Mouse (Mus musculus) lung, postnatal 0 days (tissue): Measurements from ENCODE around the gene Rec114. TPM values are rescaled to one million over a fixed set of nuclear protein-coding genes. Genes with fewer than 3 reads are reported as not detected.

Source experiments
- ATAC-seq: fragments of 200-750 bp; cut with Nextera tagmentation; 2 replicates; pipeline ENCODE4 v1.8.0; 2017; ENCODE audit warnings: moderate library complexity
- DNase-seq: peaks from one replicate; pipeline ENCODE4 v3.0.0-alpha.2; 2016; ENCODE audit warnings: low spot score
- H3K27ac ChIP-seq: fragments of 300-500 bp; sonication (generic); 2 replicates; pipeline ENCODE4 v1.5.1; 2014; ENCODE audit warnings: antibody characterized with exemption, mild to moderate bottlenecking, low read length, mixed read lengths
- H3K27me3 ChIP-seq: fragments of 300-500 bp; sonication (generic); replicated peaks from 2 replicates; pipeline ENCODE4 v1.6.1; 2014; ENCODE audit warnings: low read length, mixed read lengths; ENCODE audit not compliant: insufficient read depth
- H3K36me3 ChIP-seq: fragments of 300-500 bp; sonication (generic); 2 replicates; pipeline ENCODE4 v1.6.1; 2014; ENCODE audit warnings: low read length, mixed read lengths; ENCODE audit not compliant: insufficient read depth
- H3K4me1 ChIP-seq: fragments of 300-500 bp; sonication (generic); 2 replicates; pipeline ENCODE4 v1.6.1; 2014; ENCODE audit warnings: antibody characterized with exemption, low read depth, low read length, mixed read lengths; ENCODE audit not compliant: insufficient read depth
- H3K4me2 ChIP-seq: fragments of 300-500 bp; sonication (generic); replicated peaks from 2 replicates; pipeline ENCODE4 v1.6.1; 2014; ENCODE audit warnings: low read depth, mild to moderate bottlenecking, low read length, moderate library complexity, mixed read lengths
- H3K4me3 ChIP-seq: fragments of 300-500 bp; sonication (generic); 2 replicates; pipeline ENCODE4 v1.5.1; 2014; ENCODE audit warnings: low read depth, low read length
- H3K9ac ChIP-seq: fragments of 300-500 bp; sonication (generic); replicated peaks from 2 replicates; pipeline ENCODE4 v1.6.1; 2014; ENCODE audit warnings: low read depth, mild to moderate bottlenecking
- H3K9me3 ChIP-seq: fragments of 300-500 bp; sonication (generic); 2 replicates; pipeline ENCODE4 v1.6.1; 2016; ENCODE audit warnings: low read length, mixed read lengths
- CTCF ChIP-seq: IDR thresholded peaks from 2 replicates; pipeline ENCODE4 v1.5.1; 2016; ENCODE audit warnings: antibody characterized with exemption, mild to moderate bottlenecking
- EP300 ChIP-seq: IDR thresholded peaks from 2 replicates; pipeline ENCODE4 v1.6.1; 2016; ENCODE audit warnings: antibody characterized with exemption, mild to moderate bottlenecking, control low read depth
- WGBS: fragments of 180-500 bp; shearing (Covaris S2); extraction: QIAGEN DNeasy Blood & Tissue Kit; methylation state at CpG from one replicate; pipeline ENCODE4 v1.1.7; 2014; 5-methylcytosine and 5-hydroxymethylcytosine counted together
- polyA plus RNA-seq: library from polyadenylated mRNA; unstranded; fragments of >200 nt; fragmentation: Nextera tagmentation; extraction: Ambion mirVana; gene quantifications from 2 replicates; pipeline ENCODE4 v1.2.1, GENCODE M21; 2015

The Rec114 gene
- polyA plus RNA-seq, 1 experiment from 2014 or later = 5.0 TPM

GRCm38 (mm10) chr9:58648406-58649264 lies 95.1 kb downstream of the Rec114 start:
- peaks cover 4% of the 10 kb centered on the region; the same call in 1 of the 2 replicates for H3K36me3 ChIP-seq
- WGBS = 84% methylated on average over 6 of the region's 6 CpGs

DNA sequence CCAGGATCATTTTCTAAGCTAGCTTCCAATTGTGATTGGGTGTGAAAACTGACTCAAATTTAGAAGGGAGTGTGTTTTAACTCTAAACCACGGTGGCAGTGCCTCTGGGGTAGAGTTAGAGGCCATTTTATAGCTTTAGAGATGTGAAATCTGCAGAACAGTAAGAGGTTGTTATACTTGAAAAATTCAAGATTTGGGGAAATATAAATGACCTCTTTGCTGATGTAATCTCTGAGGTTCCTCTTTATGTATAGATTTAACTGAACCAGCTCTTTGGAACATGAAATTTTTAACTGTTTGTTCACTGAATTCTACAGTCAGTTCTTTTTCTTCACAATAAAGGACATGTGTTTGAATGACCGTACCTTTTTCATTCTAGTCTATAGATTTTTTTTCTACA lies 113.3 kb downstream of the Rec114 start:
- 64% methylated on average over 2 of the region's 2 CpGs for WGBS
- Histone ChIP-seq H3K4me1 (no peaks in the 10 kb centered on the region), H3K9ac (no peak overlapping the region), H3K27ac (no peak overlapping the region), H3K9me3 (no peaks in the 10 kb centered on the region), H3K4me2 (no peak overlapping the region), H3K27me3 (no peaks in the 10 kb centered on the region), H3K36me3 (0 out of 2 replicates have a peak, but pooled peaks cover 4% of the 10 kb centered on the region), H3K4me3 (no peak overlapping the region)
- ATAC-seq (no peak), DNase-seq (no peak)
- TF ChIP-seq CTCF (no peak), EP300 (no peak)

More at GRCm38 (mm10) chr9:58648406-58649264, 95.1 kb downstream of the Rec114 start:
- DNase-seq (no peak), ATAC-seq (no peak)
- H3K27me3 ChIP-seq = no peaks in the 10 kb centered on the region
- H3K9ac ChIP-seq = no peak overlapping the region
- no peaks in the 10 kb centered on the region for H3K4me1 ChIP-seq
- H3K27ac ChIP-seq = no peak overlapping the region
- H3K4me2 ChIP-seq = no peak overlapping the region
- H3K4me3 ChIP-seq = no peak overlapping the region
- no peaks in the 10 kb centered on the region for H3K9me3 ChIP-seq
- TF ChIP-seq CTCF (no peak), EP300 (no peak)

DNA sequence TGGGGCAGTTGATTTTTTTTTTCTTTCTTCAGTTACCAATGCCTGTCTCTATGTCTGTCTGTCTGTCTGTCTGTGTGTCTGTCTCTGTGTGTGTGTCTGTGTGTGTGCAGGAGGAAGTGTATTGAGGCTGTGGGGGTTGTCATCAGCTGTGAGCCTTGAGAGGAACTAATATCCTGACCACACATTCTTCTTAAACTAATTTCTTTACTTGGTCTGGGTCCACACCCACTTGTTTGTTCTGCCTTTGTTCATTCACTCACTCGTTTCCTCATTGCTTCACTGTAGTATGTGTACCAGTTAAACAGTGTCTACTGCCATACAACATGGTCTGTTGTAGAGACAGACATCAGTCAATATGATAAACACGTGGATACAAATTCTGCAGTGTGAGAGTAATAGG lies 116.6 kb downstream of the Rec114 start:
- Histone ChIP-seq H3K27ac (no peak overlapping the region), H3K9me3 (no peaks in the 10 kb centered on the region), H3K9ac (no peak overlapping the region), H3K27me3 (no peaks in the 10 kb centered on the region), H3K4me1 (no peaks in the 10 kb centered on the region), H3K36me3 (0 out of 2 replicates have a peak, but pooled peaks cover 4% of the 10 kb centered on the region), H3K4me2 (no peak overlapping the region), H3K4me3 (no peak overlapping the region)
- TF ChIP-seq EP300 (no peak), CTCF (no peak)
- peak; percentile 61 for DNase-seq
- 37% methylated on average over 2 of the region's 2 CpGs for WGBS
- ATAC-seq = peak; percentile 21; the same call in 1 of the 2 replicates

DNA sequence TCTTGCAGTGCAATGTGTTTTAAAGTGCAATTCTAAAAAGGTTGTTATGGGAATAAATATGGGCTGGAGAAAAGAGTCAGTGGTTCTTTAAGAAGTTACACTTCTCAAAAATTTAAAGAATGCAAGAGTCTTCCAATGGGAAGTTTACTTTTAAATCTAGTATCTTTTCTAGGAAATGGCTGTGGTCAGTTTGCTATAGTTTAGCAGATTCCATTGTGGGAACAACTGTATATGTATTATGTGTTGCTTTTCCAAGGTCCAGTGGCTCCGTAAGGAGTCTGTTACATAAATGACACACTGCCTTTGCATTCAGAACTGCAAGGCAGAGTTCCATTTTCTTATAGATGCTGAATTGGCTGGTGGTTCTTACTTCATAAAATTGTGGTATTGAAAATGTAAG lies 120.8 kb downstream of the Rec114 start:
- Histone ChIP-seq H3K27me3 (no peaks in the 10 kb centered on the region), H3K9me3 (no peaks in the 10 kb centered on the region), H3K36me3 (no peaks in the 10 kb centered on the region), H3K9ac (no peak overlapping the region), H3K4me3 (no peak overlapping the region), H3K4me2 (no peak overlapping the region), H3K27ac (peak overlapping the region; percentile 6; the same call in 1 of the 2 replicates), H3K4me1 (no peaks in the 10 kb centered on the region)
- TF ChIP-seq CTCF (no peak), EP300 (no peak)
- WGBS = 44% methylated on average over 1 of the region's 1 CpGs
- ATAC-seq = no peak
- peak; percentile 25 for DNase-seq

DNA sequence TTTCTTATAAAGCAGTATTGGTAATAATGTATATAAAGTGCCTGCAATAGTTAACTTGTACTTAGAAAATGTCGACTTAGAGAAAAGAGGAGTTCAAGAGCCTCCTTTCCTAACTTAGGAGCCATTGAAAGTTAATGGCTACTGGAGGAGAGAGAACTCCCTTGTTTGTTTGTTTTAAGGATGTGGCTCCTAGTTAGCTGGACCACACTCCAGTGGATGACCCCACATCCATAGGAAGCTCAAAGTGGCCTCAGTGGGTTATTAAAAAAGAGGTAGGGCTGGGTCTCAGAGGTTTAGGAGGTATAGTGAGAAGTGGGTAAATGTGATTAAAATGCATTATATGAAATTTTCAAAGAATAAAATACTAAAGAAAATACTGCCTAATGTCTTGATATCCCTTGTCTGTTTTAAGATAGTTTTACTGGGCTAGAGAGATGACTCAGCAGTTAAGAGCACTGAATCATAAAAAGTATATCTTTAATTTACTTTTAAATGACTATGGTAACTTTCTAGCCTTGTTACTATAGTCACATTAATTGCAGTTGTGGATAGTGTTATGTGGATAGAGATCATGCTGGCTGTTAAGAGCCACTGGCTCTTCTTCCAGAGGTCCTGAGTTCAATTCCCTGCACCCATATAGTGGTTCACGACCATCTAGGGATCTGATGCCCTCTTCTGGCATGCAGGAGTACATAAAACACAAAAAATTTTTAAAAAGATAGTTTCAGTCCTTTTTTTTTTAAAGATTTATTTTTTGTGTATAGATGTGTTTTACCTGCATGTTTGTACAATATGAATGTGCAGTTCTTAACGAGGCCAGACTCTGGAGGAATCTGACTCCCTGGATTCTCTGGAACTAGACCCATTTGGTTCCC lies 128.5 kb downstream of the Rec114 start:
- H3K36me3 ChIP-seq = no peaks in the 10 kb centered on the region
- H3K27ac ChIP-seq = no peak overlapping the region
- H3K4me3 ChIP-seq = no peak overlapping the region
- H3K9ac ChIP-seq = no peak overlapping the region
- H3K4me2 ChIP-seq = no peak overlapping the region
- H3K27me3 ChIP-seq = no peaks in the 10 kb centered on the region
- H3K9me3 ChIP-seq = no peaks in the 10 kb centered on the region
- 61% methylated on average over 3 of the region's 3 CpGs for WGBS
- no peak for ATAC-seq
- DNase-seq = no peak
- TF ChIP-seq EP300 (no peak), CTCF (peak; percentile 22)
- H3K4me1 ChIP-seq = no peaks in the 10 kb centered on the region

DNA sequence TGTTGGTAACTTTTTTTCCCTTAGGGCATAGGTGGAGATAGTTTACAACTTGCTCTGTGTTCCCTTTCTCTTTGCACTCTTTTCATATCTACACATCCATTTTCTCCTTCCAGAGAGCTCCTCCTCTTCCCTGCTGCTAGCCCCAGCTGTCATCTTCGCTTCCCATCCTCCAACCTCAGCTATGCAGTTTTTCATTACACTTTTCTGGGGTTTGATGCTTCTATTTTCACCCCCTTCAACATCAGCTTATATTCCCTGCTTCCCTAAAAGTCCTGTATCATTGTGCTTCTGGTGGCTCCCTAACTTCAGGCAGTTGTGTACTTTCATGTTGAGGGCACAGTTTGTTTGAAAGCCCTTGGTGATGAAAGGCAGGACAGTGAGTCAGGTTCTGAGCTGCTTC lies 130.0 kb downstream of the Rec114 start:
- Histone ChIP-seq H3K9ac (no peak overlapping the region), H3K27ac (no peak overlapping the region), H3K9me3 (no peaks in the 10 kb centered on the region), H3K4me1 (no peaks in the 10 kb centered on the region), H3K36me3 (no peaks in the 10 kb centered on the region), H3K4me3 (no peak overlapping the region), H3K4me2 (no peak overlapping the region), H3K27me3 (no peaks in the 10 kb centered on the region)
- no peak for DNase-seq
- no peak for ATAC-seq
- 78% methylated on average over 1 of the region's 1 CpGs for WGBS
- TF ChIP-seq EP300 = no peak
- TF ChIP-seq CTCF = no peak

Other genes with a start within 250 kb of the Rec114 start
- gene Cd276, start 188.5 kb downstream of the Rec114 start, polyA plus RNA-seq = 9.9 and 10.7 TPM in 2 replicates
- 132 and 133 TPM in 2 replicates for gene Nptn, start 161.7 kb downstream of the Rec114 start, polyA plus RNA-seq
- 0.06 and 0.11 TPM in 2 replicates for gene Hcn4, start 79.4 kb upstream of the Rec114 start, polyA plus RNA-seq